ENCODE assay signal across 8 mouse cellular contexts in the genomic region with DNA sequence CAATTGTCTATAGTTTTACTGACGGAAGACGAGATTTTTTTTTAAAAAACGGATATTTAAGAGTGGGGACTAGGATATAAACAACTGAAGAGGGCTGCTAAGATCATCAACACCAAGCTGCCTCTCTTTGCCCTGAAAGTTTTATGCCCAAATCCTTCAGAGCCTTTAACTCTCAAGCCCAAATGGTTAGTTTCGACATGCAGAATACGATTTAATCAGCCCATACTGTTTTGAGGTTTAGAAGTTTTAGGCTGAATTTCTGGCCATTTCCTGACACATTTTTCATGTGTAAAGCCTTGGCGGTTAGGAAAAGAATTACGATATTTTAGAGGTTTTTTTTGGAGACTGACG. TPM values are rescaled to one million over a fixed set of nuclear protein-coding genes. Genes with fewer than 3 reads are reported as not detected.
DNase-seq lines count a peak whose midpoint lies in the region; ATAC-seq and TF ChIP-seq lines count a peak whose summit lies in the region.

No protein-coding gene starts in this region.

- no peaks in the 10 kb centered on the region for H3K36me3 ChIP-seq in lung, postnatal 0 days (ENCODE audit: insufficient read depth, low read length)
- H3K36me3 ChIP-seq in forebrain, embryonic 11.5 days (ENCODE audit: control insufficient read depth, insufficient read depth, low read length), result no peaks in the 10 kb centered on the region
- H3K36me3 ChIP-seq in limb, embryonic 15.5 days, result no peaks in the 10 kb centered on the region
- H3K36me3 ChIP-seq in stomach, embryonic 15.5 days, result no peaks in the 10 kb centered on the region

- H3K9ac ChIP-seq in lung, postnatal 0 days (replicated peaks; ENCODE audit: low read depth), result peak overlapping the region; percentile 90
- H3K9ac ChIP-seq in forebrain, embryonic 11.5 days (ENCODE audit: low read length), result peak overlapping the region; percentile 32; the same call in 1 of the 2 replicates
- peak overlapping the region; percentile 85; the same call in 1 of the 2 replicates for H3K9ac ChIP-seq in limb, embryonic 15.5 days
- H3K9ac ChIP-seq in stomach, embryonic 15.5 days, result no peak overlapping the region

- DNase-seq in lung, postnatal 0 days (ENCODE audit: low spot score), result no peak
- DNase-seq in lung, postnatal 25 days (ENCODE audit: low spot score), result no peak
- DNase-seq in forebrain, embryonic 11.5 days (ENCODE audit: low spot score), result no peak
- no peak for DNase-seq in frontal cortex, postnatal 36 days (ENCODE audit: low spot score in 2 of 2)
- no peak for DNase-seq in retina, postnatal 1 day
- no peak for DNase-seq in cerebellum, postnatal 36 days

- WGBS in lung, postnatal 0 days, result 44% methylated on average over 8 of the region's 8 CpGs
- WGBS in forebrain, embryonic 11.5 days, result 50% methylated on average over 8 of the region's 8 CpGs
- 48% methylated on average over 8 of the region's 8 CpGs for WGBS in limb, embryonic 15.5 days
- 46% methylated on average over 8 of the region's 8 CpGs for WGBS in stomach, embryonic 15.5 days

- H3K4me1 ChIP-seq in lung, postnatal 0 days (ENCODE audit: insufficient read depth, low read depth, low read length), result peaks cover 14% of the 10 kb centered on the region
- 0 out of 2 replicates have a peak, but pooled peaks cover 2% of the 10 kb centered on the region for H3K4me1 ChIP-seq in forebrain, embryonic 11.5 days (replicated peaks; ENCODE audit: control insufficient read depth, insufficient read depth, low read length)
- peaks cover 9% of the 10 kb centered on the region; the same call in 1 of the 2 replicates for H3K4me1 ChIP-seq in limb, embryonic 15.5 days
- peaks cover 10% of the 10 kb centered on the region; the same call in 1 of the 2 replicates for H3K4me1 ChIP-seq in stomach, embryonic 15.5 days

- H3K27ac ChIP-seq in lung, postnatal 0 days (ENCODE audit: low read length), result peak overlapping the region; percentile 91
- no peak overlapping the region for H3K27ac ChIP-seq in forebrain, embryonic 11.5 days (ENCODE audit: low read depth, low read length)
- H3K27ac ChIP-seq in limb, embryonic 15.5 days, result peak overlapping the region; percentile 92; the same call in 1 of the 2 replicates
- no peak overlapping the region for H3K27ac ChIP-seq in stomach, embryonic 15.5 days

- H3K4me3 ChIP-seq in lung, postnatal 0 days (ENCODE audit: low read depth, low read length), result peak overlapping the region; percentile 92
- peak overlapping the region; percentile 62 for H3K4me3 ChIP-seq in forebrain, embryonic 11.5 days (ENCODE audit: low read depth, low read length)
- H3K4me3 ChIP-seq in limb, embryonic 15.5 days, result peak overlapping the region; percentile 90
- H3K4me3 ChIP-seq in stomach, embryonic 15.5 days (replicated peaks), result peak overlapping the region; percentile 89

- ATAC-seq in lung, postnatal 0 days, result no peak
- no peak; the same call in 1 of the 2 replicates for ATAC-seq in forebrain, embryonic 11.5 days (replicated peaks; ENCODE audit: low FRiP score)
- ATAC-seq in limb, embryonic 15.5 days (ENCODE audit: insufficient number of reproducible peaks, low FRiP score, low TSS enrichment, low read depth), result no peak
- ATAC-seq in stomach, embryonic 15.5 days (ENCODE audit: insufficient read depth, low FRiP score, low read depth), result no peak

- no peak for TF ChIP-seq EP300 in lung, postnatal 0 days (IDR thresholded peaks at IDR 0.05)

- H3K4me2 ChIP-seq in lung, postnatal 0 days (replicated peaks; ENCODE audit: low read depth, low read length), result peak overlapping the region; percentile 57
- peak overlapping the region; percentile 57; the same call in 1 of the 2 replicates for H3K4me2 ChIP-seq in forebrain, embryonic 11.5 days (ENCODE audit: low read depth, low read length, severe bottlenecking)
- H3K4me2 ChIP-seq in limb, embryonic 15.5 days, result peak overlapping the region; percentile 50
- peak overlapping the region; percentile 63 for H3K4me2 ChIP-seq in stomach, embryonic 15.5 days

- no peaks in the 10 kb centered on the region for H3K27me3 ChIP-seq in lung, postnatal 0 days (replicated peaks; ENCODE audit: insufficient read depth, low read length)
- no peaks in the 10 kb centered on the region for H3K27me3 ChIP-seq in forebrain, embryonic 11.5 days (ENCODE audit: control insufficient read depth, insufficient read depth, low read length)
- no peaks in the 10 kb centered on the region for H3K27me3 ChIP-seq in limb, embryonic 15.5 days
- no peaks in the 10 kb centered on the region for H3K27me3 ChIP-seq in stomach, embryonic 15.5 days (replicated peaks)

- no peaks in the 10 kb centered on the region for H3K9me3 ChIP-seq in lung, postnatal 0 days (ENCODE audit: low read length)
- no peaks in the 10 kb centered on the region for H3K9me3 ChIP-seq in forebrain, embryonic 11.5 days (ENCODE audit: control insufficient read depth, low read length)
- no peaks in the 10 kb centered on the region for H3K9me3 ChIP-seq in limb, embryonic 15.5 days
- no peaks in the 10 kb centered on the region for H3K9me3 ChIP-seq in stomach, embryonic 15.5 days

- TF ChIP-seq CTCF in lung, postnatal 0 days (IDR thresholded peaks at IDR 0.05), result no peak

RNA-seq across cellular contexts. Expression of gene Prpf39, which starts 0.3 kb away (rescaled TPM):
- polyA plus RNA-seq in lung, postnatal 0 days (2015; fragmentation: Nextera tagmentation; extraction: Ambion mirVana), result 27.9 and 32.1 TPM in 2 replicates
- 68.3 and 74.5 TPM in 2 replicates for polyA plus RNA-seq in forebrain, embryonic 11.5 days (2014; fragmentation: Nextera tagmentation; extraction: Ambion mirVana)
- polyA plus RNA-seq in limb, embryonic 15.5 days (2015; fragmentation: Nextera tagmentation; extraction: Ambion mirVana), result 57.6 and 61.9 TPM in 2 replicates
- polyA plus RNA-seq in stomach, embryonic 15.5 days (2015; fragmentation: Nextera tagmentation; extraction: Ambion mirVana), result 48.1 and 51.3 TPM in 2 replicates

RNA-seq across cellular contexts. Expression of gene Fkbp3, which starts 38.0 kb away (rescaled TPM):
- polyA plus RNA-seq in lung, postnatal 0 days (2015; fragmentation: Nextera tagmentation; extraction: Ambion mirVana), result 131 and 141 TPM in 2 replicates
- polyA plus RNA-seq in forebrain, embryonic 11.5 days (2014; fragmentation: Nextera tagmentation; extraction: Ambion mirVana), result 656 and 721 TPM in 2 replicates
- 342 and 385 TPM in 2 replicates for polyA plus RNA-seq in limb, embryonic 15.5 days (2015; fragmentation: Nextera tagmentation; extraction: Ambion mirVana)
- 343 and 346 TPM in 2 replicates for polyA plus RNA-seq in stomach, embryonic 15.5 days (2015; fragmentation: Nextera tagmentation; extraction: Ambion mirVana)

RNA-seq across cellular contexts. Expression of gene Fancm, which starts 39.6 kb away (rescaled TPM):
- polyA plus RNA-seq in lung, postnatal 0 days (2015; fragmentation: Nextera tagmentation; extraction: Ambion mirVana), result 3.7 and 4.1 TPM in 2 replicates
- 12.1 and 13.2 TPM in 2 replicates for polyA plus RNA-seq in forebrain, embryonic 11.5 days (2014; fragmentation: Nextera tagmentation; extraction: Ambion mirVana)
- polyA plus RNA-seq in limb, embryonic 15.5 days (2015; fragmentation: Nextera tagmentation; extraction: Ambion mirVana), result 6.3 and 9.0 TPM in 2 replicates
- polyA plus RNA-seq in stomach, embryonic 15.5 days (2015; fragmentation: Nextera tagmentation; extraction: Ambion mirVana), result 8.0 TPM in 2 replicates

Comparison
In these comparisons a context has a peak if more than half of its experiments do, and no peak if none do; other contexts are left out.
1. H3K27ac ChIP-seq: peak in lung, postnatal 0 days (single experiment) and limb, embryonic 15.5 days (single experiment); none in forebrain, embryonic 11.5 days (single experiment) and stomach, embryonic 15.5 days (single experiment).
2. Peak in every context shown above with its lines, with median percentiles within 50 percentile points of each other: H3K4me2 ChIP-seq and H3K4me3 ChIP-seq.